8 mouse cellular contexts compared by ENCODE assay signal in the genomic region with DNA sequence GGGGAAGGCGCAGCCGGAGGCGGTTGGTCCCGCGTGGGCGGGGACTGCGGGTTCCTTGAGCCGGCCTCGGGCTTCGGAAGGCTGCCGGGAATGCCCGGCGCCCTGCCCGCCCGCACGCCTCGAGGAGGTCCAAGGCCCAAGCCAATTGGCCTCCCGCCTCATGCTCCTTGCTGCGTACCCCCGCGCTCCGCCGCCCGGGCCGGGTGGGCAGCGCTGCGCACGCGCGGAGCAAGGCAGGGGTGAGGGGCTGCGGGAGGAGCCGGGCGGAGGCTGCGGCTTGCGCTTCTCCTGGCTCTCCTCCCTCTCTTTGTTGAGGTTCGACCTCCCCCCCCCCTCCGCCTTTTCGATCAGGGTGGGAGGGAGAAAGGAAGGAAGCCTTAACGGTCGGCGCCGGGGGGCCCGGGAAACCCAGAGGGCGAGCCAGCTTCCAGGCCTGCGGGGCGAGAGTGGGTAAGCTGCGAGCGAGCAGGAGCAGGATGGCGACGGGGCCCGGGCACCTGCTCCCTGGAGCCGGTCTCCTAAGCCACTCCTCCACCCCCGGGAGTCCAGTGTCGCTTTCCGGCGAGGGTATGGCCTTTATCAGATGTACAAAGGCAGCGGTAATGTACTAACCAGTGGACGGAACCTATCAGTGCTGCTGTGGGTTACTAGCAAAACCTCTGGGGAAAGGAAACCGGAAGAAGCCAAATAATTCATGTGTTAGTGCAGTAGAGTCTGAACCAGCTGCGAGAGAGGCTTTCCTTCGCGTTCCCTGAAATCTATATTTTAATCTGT. TPM values are rescaled to one million over a fixed set of nuclear protein-coding genes. Genes with fewer than 3 reads are reported as not detected.
DNase-seq lines count a peak whose midpoint lies in the region; ATAC-seq and TF ChIP-seq lines count a peak whose summit lies in the region.

No protein-coding gene starts in this region.

- no peak for TF ChIP-seq CTCF in liver, embryonic 14.5 days (IDR thresholded peaks at IDR 0.05; ENCODE audit: low read depth)

- peak overlapping the region; percentile 55 for H3K4me2 ChIP-seq in embryonic facial prominence, embryonic 12.5 days (replicated peaks)
- peak overlapping the region; percentile 62 for H3K4me2 ChIP-seq in kidney, embryonic 14.5 days (replicated peaks; ENCODE audit: low read depth, low read length)
- H3K4me2 ChIP-seq in liver, embryonic 14.5 days (ENCODE audit: low read depth) = peak overlapping the region; percentile 70
- H3K4me2 ChIP-seq in stomach, embryonic 16.5 days (ENCODE audit: low read depth, low read length) = peak overlapping the region; percentile 84

- H3K27me3 ChIP-seq in embryonic facial prominence, embryonic 12.5 days = no peaks in the 10 kb centered on the region
- H3K27me3 ChIP-seq in heart, embryonic 10.5 days (ENCODE audit: insufficient read depth, poor library complexity, severe bottlenecking) = no peaks in the 10 kb centered on the region
- H3K27me3 ChIP-seq in kidney, embryonic 14.5 days (ENCODE audit: control insufficient read depth, insufficient read depth, low read length) = no peaks in the 10 kb centered on the region
- H3K27me3 ChIP-seq in liver, embryonic 14.5 days (ENCODE audit: control insufficient read depth, insufficient read depth, low read length) = no peaks in the 10 kb centered on the region
- H3K27me3 ChIP-seq in stomach, embryonic 16.5 days (ENCODE audit: control insufficient read depth, insufficient read depth, low read length) = no peaks in the 10 kb centered on the region

- H3K27ac ChIP-seq in embryonic facial prominence, embryonic 12.5 days = peak overlapping the region; percentile 100
- peak overlapping the region; percentile 100 for H3K27ac ChIP-seq in heart, embryonic 10.5 days
- peak overlapping the region; percentile 99 for H3K27ac ChIP-seq in kidney, embryonic 14.5 days (ENCODE audit: low read depth, low read length)
- H3K27ac ChIP-seq in liver, embryonic 14.5 days = peak overlapping the region; percentile 88
- H3K27ac ChIP-seq in stomach, embryonic 16.5 days (ENCODE audit: low read length) = peak overlapping the region; percentile 100

- no peaks in the 10 kb centered on the region for H3K9me3 ChIP-seq in embryonic facial prominence, embryonic 12.5 days
- H3K9me3 ChIP-seq in heart, embryonic 10.5 days = no peaks in the 10 kb centered on the region
- H3K9me3 ChIP-seq in kidney, embryonic 14.5 days (ENCODE audit: control insufficient read depth, low read length) = no peaks in the 10 kb centered on the region
- H3K9me3 ChIP-seq in liver, embryonic 14.5 days (ENCODE audit: control insufficient read depth, low read length) = no peaks in the 10 kb centered on the region
- no peaks in the 10 kb centered on the region for H3K9me3 ChIP-seq in stomach, embryonic 16.5 days (replicated peaks; ENCODE audit: control insufficient read depth, low read length)

- peak; percentile 62 for DNase-seq in cerebellum, adult 8-10 months
- DNase-seq in cerebellum, adult 9-10 months = no peak
- peak; percentile 93 for DNase-seq in heart, embryonic 10.5 days (ENCODE audit: low spot score)
- peak; percentile 70 to 74 (median 70) for DNase-seq in liver, embryonic 14.5 days (ENCODE audit: low read depth in 3 of 3, low spot score in 3 of 3)
- DNase-seq in natural killer cell, adult 2 months (ENCODE audit: low spot score in 2 of 2) = peak; percentile 76 to 83

- H3K4me3 ChIP-seq in embryonic facial prominence, embryonic 12.5 days = peak overlapping the region; percentile 93
- H3K4me3 ChIP-seq in heart, embryonic 10.5 days = peak overlapping the region; percentile 90
- H3K4me3 ChIP-seq in kidney, embryonic 14.5 days (ENCODE audit: low read length) = peak overlapping the region; percentile 94
- H3K4me3 ChIP-seq in liver, embryonic 14.5 days (ENCODE audit: insufficient read depth in 1 of 2, low read depth in 2 of 2, low read length in 2 of 2) = peak overlapping the region; percentile 73 to 88
- peak overlapping the region; percentile 54 for H3K4me3 ChIP-seq in stomach, embryonic 16.5 days (replicated peaks; ENCODE audit: low read length)

- no peak for TF ChIP-seq EP300 in liver, embryonic 14.5 days (IDR thresholded peaks at IDR 0.05; ENCODE audit: low read depth)

- H3K36me3 ChIP-seq in embryonic facial prominence, embryonic 12.5 days = peaks cover 30% of the 10 kb centered on the region
- peaks cover 36% of the 10 kb centered on the region for H3K36me3 ChIP-seq in heart, embryonic 10.5 days
- H3K36me3 ChIP-seq in kidney, embryonic 14.5 days (ENCODE audit: control insufficient read depth, insufficient read depth, low read length) = peaks cover 41% of the 10 kb centered on the region
- H3K36me3 ChIP-seq in liver, embryonic 14.5 days (replicated peaks; ENCODE audit: control insufficient read depth, insufficient read depth, low read depth) = peaks cover 26% of the 10 kb centered on the region
- H3K36me3 ChIP-seq in stomach, embryonic 16.5 days (ENCODE audit: control insufficient read depth, insufficient read depth, low read length) = peaks cover 17% of the 10 kb centered on the region; the same call in 1 of the 2 replicates

- under 1% methylated on average over 56 of the region's 62 CpGs for WGBS in embryonic facial prominence, embryonic 12.5 days
- under 1% methylated on average over 57 of the region's 62 CpGs for WGBS in heart, embryonic 10.5 days
- under 1% methylated on average over 55 of the region's 62 CpGs for WGBS in kidney, embryonic 14.5 days
- under 1% methylated on average over 59 of the region's 62 CpGs for WGBS in liver, embryonic 14.5 days (ENCODE audit: insufficient replicate concordance)
- WGBS in stomach, embryonic 16.5 days = under 1% methylated on average over 61 of the region's 62 CpGs

- ATAC-seq in embryonic facial prominence, embryonic 12.5 days (ENCODE audit: insufficient number of reproducible peaks, insufficient read depth, low FRiP score, low TSS enrichment) = peak; percentile 93
- peak; percentile 89 for ATAC-seq in kidney, embryonic 14.5 days (ENCODE audit: low FRiP score, low TSS enrichment)
- peak; percentile 64 for ATAC-seq in liver, embryonic 14.5 days (ENCODE audit: insufficient read depth)
- peak; percentile 80 for ATAC-seq in stomach, embryonic 16.5 days (ENCODE audit: insufficient read depth, low FRiP score)

- peak overlapping the region; percentile 95 for H3K9ac ChIP-seq in embryonic facial prominence, embryonic 12.5 days
- H3K9ac ChIP-seq in kidney, embryonic 14.5 days (ENCODE audit: low read depth, low read length) = peak overlapping the region; percentile 99
- H3K9ac ChIP-seq in liver, embryonic 14.5 days (replicated peaks) = peak overlapping the region; percentile 93
- peak overlapping the region; percentile 98 for H3K9ac ChIP-seq in stomach, embryonic 16.5 days (ENCODE audit: low read length)

- peaks cover 22% of the 10 kb centered on the region for H3K4me1 ChIP-seq in embryonic facial prominence, embryonic 12.5 days
- H3K4me1 ChIP-seq in heart, embryonic 10.5 days = peaks cover 8% of the 10 kb centered on the region; the same call in 1 of the 2 replicates
- H3K4me1 ChIP-seq in kidney, embryonic 14.5 days (ENCODE audit: control insufficient read depth, insufficient read depth, low read length) = peaks cover 26% of the 10 kb centered on the region; the same call in 1 of the 2 replicates
- peaks cover 21 to 24% of the 10 kb centered on the region in 2 experiments for H3K4me1 ChIP-seq in liver, embryonic 14.5 days (replicated peaks; ENCODE audit: control insufficient read depth in 2 of 2, insufficient read depth in 2 of 2, low read length in 1 of 2)
- peaks cover 23% of the 10 kb centered on the region for H3K4me1 ChIP-seq in stomach, embryonic 16.5 days (ENCODE audit: control insufficient read depth, insufficient read depth, low read length)

RNA-seq across cellular contexts. Expression of gene Dnaja1, which starts 0.9 kb away (rescaled TPM):
- 476 and 518 TPM in 2 replicates for polyA plus RNA-seq in embryonic facial prominence, embryonic 12.5 days (2016; fragmentation: Nextera tagmentation; extraction: Ambion mirVana)
- 332 and 445 TPM in 2 replicates for polyA plus RNA-seq in heart, embryonic 10.5 days (2016; fragmentation: Nextera tagmentation; extraction: Ambion mirVana)
- polyA plus RNA-seq in kidney, embryonic 14.5 days (2014; fragmentation: Nextera tagmentation; extraction: Ambion mirVana) = 497 and 506 TPM in 2 replicates
- polyA plus RNA-seq in liver, embryonic 14.5 days (2012; rRNA removed) = 13.8 and 30.3 TPM in 2 replicates
- 128 and 130 TPM in 2 replicates for polyA plus RNA-seq in liver, embryonic 14.5 days (2014; fragmentation: Nextera tagmentation; extraction: Ambion mirVana)
- 300 and 349 TPM in 2 replicates for polyA plus RNA-seq in stomach, embryonic 16.5 days (2015; fragmentation: Nextera tagmentation; extraction: Ambion mirVana)

RNA-seq across cellular contexts. Expression of gene Aptx, which starts 19.9 kb away (rescaled TPM):
- 38.7 and 40.1 TPM in 2 replicates for polyA plus RNA-seq in embryonic facial prominence, embryonic 12.5 days (2016; fragmentation: Nextera tagmentation; extraction: Ambion mirVana)
- polyA plus RNA-seq in heart, embryonic 10.5 days (2016; fragmentation: Nextera tagmentation; extraction: Ambion mirVana) = 29.4 and 32.2 TPM in 2 replicates
- polyA plus RNA-seq in kidney, embryonic 14.5 days (2014; fragmentation: Nextera tagmentation; extraction: Ambion mirVana) = 30.7 and 31.9 TPM in 2 replicates
- 2.4 and 4.8 TPM in 2 replicates for polyA plus RNA-seq in liver, embryonic 14.5 days (2012; rRNA removed)
- polyA plus RNA-seq in liver, embryonic 14.5 days (2014; fragmentation: Nextera tagmentation; extraction: Ambion mirVana) = 8.3 and 9.5 TPM in 2 replicates
- polyA plus RNA-seq in stomach, embryonic 16.5 days (2015; fragmentation: Nextera tagmentation; extraction: Ambion mirVana) = 24.1 and 24.2 TPM in 2 replicates

RNA-seq across cellular contexts. Expression of gene Smu1, which starts 34.8 kb away (rescaled TPM):
- polyA plus RNA-seq in embryonic facial prominence, embryonic 12.5 days (2016; fragmentation: Nextera tagmentation; extraction: Ambion mirVana) = 152 and 153 TPM in 2 replicates
- 125 and 158 TPM in 2 replicates for polyA plus RNA-seq in heart, embryonic 10.5 days (2016; fragmentation: Nextera tagmentation; extraction: Ambion mirVana)
- 147 and 171 TPM in 2 replicates for polyA plus RNA-seq in kidney, embryonic 14.5 days (2014; fragmentation: Nextera tagmentation; extraction: Ambion mirVana)
- 25.3 and 37.3 TPM in 2 replicates for polyA plus RNA-seq in liver, embryonic 14.5 days (2012; rRNA removed)
- 73.2 and 78.6 TPM in 2 replicates for polyA plus RNA-seq in liver, embryonic 14.5 days (2014; fragmentation: Nextera tagmentation; extraction: Ambion mirVana)
- 128 and 140 TPM in 2 replicates for polyA plus RNA-seq in stomach, embryonic 16.5 days (2015; fragmentation: Nextera tagmentation; extraction: Ambion mirVana)
